Mouse (Mus musculus): ENCODE measurements at regions not wholly inside any gene's neighbourhood (a gene's known extent, or its start where the extent isn't known, plus 50 kb on each side); places are given as distances from the start of the nearest gene placed in this dataset.

GRCm38 (mm10) chr19:15649368-15649767 is 297.8 kb downstream of the Psat1 start:
- no peak for DNase-seq (ENCODE audit: low spot score)

DNA sequence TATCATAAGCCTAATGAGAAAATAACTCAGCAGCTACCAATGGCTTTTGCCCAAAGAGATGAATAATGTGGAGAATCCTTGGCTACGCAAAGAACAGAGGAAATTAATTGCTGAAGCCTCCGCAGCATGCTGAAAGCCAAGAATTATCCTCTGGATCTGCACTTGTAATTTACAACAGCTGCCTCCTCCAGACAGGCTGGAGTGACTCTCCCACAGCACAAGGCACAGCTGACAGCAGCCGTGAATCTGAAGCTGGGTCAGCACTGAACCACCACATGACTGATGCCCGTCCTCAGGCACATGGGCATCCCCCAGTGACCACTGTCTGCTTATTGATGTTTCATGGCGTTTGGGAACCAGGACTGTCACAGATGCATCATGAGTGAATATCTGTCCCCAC is 299.8 kb downstream of the Psat1 start:
- DNase-seq (ENCODE audit: low spot score): no peak

DNA sequence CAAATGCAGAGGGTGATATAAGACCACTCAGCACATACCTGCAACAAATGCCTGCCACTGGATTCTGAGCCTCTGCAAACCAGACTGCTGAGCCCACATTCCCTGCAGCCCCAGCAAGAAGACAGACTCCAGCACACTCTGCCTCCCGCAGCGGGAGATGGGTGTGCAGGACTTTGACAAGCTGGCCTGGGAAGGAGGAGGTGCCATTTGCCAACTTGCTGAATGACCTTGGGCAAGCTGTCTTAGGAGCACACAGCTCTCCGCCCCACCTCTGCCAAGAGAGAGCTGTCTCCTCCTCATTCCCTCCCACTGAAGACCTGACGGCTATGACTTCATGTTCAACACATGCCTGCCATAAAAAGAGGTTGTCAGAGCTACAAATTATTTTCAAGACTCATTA is 302.4 kb downstream of the Psat1 start:
- no peak for DNase-seq (ENCODE audit: low spot score)

DNA sequence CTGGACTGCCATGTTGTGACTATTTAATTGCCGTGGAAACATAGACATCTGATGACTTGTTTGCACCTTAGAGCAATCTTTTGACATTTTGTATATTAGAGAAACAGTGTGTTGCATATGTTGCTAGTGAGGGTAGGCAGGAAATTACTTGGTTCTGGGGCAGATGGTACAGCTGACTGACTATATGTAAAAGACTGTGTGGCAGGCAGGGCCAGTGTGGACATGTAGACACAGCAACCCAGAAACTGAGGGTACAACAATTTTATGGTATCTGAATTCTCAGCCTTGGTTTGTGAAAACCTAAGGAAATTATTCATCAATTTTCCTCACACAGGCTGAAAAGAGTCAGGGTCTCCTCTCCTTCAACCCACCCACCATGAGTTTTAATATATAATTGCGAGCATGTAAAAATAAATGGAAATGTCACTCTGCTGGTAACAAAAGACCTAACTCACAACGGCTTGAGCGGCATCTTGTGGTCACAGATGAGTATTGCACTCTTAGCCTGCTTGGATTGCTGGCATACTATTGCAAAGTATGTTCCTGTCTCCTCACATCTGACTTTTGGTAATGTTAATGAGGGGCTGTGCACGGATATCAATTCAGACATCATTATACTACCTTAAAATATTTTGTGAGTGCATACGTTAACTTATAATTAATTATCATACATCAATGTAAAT is 329.8 kb downstream of the Psat1 start:
- no peak for DNase-seq (ENCODE audit: low spot score)

GRCm38 (mm10) chr19:15614648-15615561 is 332.2 kb downstream of the Psat1 start:
- no peak for DNase-seq (ENCODE audit: low spot score)

GRCm38 (mm10) chr19:15611137-15611758 is 335.9 kb downstream of the Psat1 start:
- no peak for DNase-seq (ENCODE audit: low spot score)

GRCm38 (mm10) chr19:15606440-15606839 is 340.7 kb downstream of the Psat1 start:
- no peak for DNase-seq (ENCODE audit: low spot score)

DNA sequence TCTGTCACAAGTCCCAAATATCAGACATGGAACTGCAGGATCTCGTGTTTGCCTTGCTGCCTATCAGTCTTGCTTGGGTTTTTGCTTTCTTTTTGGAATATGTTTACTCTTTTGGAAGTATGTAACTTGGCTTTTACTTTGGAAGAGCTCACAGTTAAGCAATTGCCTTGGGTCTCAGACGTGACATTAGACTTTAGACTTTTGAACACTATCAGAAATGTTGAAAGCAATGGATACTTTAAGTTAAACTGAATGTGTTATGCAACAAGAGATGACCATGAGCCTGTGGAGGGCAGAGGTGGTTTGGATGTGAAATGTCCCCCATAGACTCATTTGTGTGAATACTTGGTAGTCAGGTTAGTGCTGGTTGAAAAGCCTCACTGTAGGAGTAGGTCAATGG is 354.3 kb downstream of the Psat1 start:
- no peak for DNase-seq (ENCODE audit: low spot score)

DNA sequence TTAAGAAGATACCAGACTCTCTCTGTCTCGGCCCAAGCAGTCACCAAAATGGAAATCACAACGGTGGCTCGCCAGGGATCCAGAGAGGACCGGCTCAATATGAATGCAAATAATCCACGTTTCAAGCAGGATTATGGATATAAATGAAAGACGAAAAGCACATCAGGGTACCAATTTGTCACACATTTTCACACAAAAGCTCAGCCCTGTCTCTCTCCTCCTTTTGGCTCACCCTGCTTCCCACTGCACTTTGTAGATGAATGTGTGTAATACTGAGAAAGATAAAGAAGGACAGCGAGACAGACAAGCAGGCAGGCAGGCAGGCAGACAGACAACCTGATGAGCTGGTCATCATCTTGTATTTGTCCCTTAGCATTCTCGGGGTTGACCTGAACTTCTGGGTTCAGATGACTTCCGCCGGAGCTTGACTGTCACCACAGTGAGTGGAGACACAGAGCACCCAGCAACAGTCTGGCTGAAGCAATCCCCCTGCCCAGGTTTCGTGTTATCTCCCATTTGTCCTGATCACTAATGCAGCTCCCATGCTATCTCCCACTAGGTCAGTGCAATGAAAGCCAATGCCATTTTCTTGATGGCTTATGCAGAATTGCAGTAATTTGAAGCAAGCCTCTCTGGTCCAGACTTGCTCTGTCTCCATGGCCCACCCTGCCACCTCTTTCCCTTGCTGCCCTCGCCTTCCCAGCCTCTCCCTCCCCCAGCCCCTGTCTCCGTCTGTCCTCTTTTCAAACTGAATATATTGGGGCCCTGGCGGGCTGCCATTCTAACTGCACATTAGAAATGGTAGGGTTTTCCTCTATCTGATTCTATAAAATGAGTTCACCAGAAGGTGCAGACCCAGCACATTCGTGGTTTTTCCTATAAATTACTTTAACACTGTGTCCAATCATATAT is 363.1 kb downstream of the Psat1 start:
- DNase-seq (ENCODE audit: low spot score): no peak

- no peak for DNase-seq (ENCODE audit: low spot score)
Observed at GRCm38 (mm10) chr19:15583106-15583781, 363.9 kb downstream of the Psat1 start.

DNA sequence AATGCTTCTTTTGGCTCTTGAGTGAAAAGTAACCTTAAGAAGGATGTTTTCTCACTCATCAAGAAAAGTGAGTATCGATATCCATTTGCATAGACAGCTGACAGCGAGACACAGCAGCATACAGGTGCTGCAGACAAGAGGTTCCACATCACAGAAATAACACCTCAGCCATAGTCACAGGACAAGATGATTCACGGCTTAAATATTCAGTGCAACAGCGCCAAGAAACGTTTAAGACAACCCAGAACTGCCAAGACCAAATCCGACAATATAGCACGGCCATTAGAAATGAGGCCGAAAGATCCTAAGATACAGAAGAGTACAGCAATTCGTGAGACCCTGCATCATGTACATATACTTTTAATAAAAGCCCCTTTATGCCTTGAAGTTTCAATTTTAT is 375.9 kb downstream of the Psat1 start:
- DNase-seq (ENCODE audit: low spot score): no peak

DNA sequence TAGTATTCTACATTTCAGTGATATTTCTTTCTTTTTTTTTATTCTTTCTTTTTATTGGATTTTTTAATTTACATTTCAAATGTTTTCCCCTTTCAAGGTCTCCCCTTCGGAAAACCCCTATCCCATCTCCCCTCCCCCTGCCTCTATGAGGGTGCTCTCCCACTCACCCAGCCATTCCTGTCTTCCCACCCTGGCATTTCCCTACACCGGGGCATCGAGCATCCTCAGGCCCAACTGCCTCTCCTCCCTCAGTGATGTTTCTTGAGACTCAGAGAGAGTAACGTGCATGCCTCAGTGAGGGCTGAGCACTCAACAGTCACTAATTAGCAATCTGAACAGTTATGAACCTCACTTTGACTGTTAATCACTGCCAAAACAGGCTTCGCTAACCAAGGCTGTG is 385.6 kb downstream of the Psat1 start:
- DNase-seq (ENCODE audit: low spot score): no peak

DNA sequence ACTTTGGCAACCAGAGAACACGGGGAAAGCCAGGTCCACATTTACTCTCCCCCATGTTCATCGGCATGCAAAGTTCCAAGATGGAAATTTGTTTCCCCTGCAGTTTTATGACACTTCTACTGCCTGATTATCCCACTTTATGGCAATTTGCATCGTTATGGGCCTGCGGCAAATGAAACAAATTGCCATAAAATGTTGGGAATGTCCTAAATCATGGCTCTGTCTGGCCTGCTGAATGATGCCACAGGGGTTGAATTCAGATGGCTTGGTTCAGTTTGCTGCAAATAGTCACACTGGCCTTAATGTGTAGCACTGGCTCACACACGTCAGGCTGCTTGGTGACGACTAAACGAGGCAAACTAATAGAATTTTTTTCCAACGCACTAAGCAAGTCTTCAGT is 393.2 kb downstream of the Psat1 start:
- DNase-seq (ENCODE audit: low spot score): no peak

DNA sequence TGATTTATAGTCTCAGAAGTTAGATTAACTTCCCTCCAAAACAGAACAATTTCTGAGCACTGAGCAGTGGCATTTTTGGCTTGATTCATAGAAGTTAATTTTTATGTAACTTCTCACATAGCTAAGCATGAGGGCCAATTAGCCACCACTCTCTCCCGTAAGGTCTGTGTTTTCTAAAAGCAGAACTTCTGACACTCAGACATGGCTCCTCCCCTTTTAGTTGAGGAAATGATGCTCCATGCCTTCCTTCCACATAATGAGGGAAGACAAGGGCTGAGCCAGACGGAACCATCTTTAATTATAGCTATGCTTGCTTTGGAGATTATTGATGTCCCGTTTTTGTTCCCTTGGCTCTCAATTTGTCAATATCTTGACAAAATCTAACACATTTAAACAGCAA is 429.3 kb downstream of the Psat1 start:
- DNase-seq (ENCODE audit: low spot score): no peak

DNA sequence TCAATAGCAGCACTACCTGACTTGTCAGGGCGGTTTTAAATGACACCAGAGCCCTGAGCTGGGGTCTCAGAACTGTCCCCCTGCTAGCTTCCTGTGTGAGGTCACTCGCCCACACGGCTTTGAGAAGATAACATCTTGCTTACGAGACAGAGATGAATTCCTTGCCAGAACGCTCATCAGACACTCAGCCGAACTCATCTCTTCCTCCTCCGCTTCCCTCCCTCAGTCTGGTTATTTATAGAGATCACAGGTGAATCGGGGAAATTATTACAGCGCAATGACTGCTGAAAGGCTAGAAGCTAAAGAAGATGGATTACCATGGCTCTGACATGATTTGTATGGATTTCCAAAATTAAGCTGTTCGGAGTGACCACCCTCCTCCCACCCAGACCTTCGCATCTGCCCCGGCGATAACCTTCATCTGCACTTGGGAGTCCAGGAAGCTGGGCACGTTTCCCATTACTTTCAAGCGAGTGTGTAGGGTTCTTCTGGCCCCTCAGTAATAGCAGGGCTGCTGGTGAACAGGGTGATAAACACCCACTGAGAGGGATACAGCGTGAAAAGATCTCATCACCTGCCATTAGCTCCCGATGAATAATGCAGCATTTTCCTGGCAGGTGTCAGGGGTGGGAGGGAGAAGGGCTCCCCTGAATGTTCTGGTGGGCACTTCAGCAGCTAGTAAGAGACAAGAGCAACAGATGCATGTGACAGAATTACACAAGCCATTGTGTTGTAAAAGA is 430.4 kb downstream of the Psat1 start:
- DNase-seq (ENCODE audit: low spot score): no peak

- DNase-seq (ENCODE audit: low spot score): no peak
Observed at GRCm38 (mm10) chr19:15513197-15513596, 433.9 kb downstream of the Psat1 start.

DNA sequence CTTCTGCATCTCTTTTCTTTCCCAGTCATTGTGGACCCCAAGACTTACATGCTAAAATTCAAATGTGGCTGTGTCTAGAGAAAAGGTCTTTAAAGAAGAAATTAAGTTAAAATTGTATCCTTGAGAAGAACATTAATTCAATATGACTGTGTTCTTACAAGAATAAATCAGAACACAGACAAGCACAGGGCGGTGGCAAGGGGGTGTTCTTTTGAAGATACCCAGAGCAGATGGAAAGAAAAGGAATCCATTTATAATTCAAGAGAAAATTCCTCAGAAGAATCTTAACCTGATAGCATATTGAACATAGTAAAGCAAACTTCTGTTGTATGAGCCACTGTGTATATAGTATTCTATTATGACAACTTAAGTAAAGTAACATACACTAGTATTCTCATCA is 436.7 kb downstream of the Psat1 start:
- DNase-seq (ENCODE audit: low spot score): no peak

DNA sequence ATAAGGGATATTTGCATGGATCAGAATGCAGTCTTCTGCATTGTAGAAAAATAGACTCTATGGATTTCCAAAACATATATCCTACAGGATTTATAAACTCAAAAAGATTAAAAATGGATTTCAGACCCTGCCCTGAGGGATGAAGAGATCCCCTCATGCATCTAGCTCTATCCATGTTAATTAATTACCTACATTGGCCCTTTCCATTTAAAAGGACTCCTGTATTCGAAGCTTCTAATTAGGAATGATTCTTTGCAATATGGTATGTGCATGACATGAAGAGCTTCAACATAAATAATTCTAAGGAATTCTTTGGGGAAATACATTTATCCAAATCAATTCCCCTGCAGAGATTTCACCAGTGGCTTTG is 444.2 kb downstream of the Psat1 start:
- DNase-seq (ENCODE audit: low spot score): no peak

DNA sequence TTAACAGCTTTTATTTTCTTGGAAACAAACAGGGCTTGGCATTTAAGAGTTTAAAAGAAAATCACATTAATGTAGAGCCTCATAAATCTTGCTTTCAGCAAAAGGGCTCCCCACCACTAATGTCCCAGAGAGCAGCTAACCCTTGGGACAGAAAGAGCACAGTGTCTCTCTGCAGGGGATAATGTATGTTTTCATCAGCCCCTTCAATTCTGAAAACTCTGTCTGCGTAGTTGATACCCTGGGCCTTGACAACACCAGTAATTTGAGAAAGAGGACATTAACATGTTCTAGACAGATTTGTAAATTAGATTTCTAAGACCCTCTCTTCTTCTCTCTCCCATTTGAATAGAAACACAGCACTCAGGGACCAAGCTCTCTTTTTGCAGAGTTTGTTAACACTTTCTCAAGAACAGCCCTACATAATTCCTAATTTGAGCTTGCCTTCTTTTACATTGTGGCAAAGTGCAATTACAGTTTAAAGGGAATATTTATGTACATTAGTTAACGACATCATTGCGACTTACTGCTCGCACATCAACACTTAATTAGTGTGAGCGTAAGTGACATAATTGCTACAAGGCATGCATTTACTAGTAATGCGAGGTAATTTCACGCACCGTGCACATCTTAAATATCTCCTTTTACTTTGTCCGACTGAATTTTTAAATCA is 444.7 kb downstream of the Psat1 start:
- DNase-seq (ENCODE audit: low spot score): no peak

- DNase-seq (ENCODE audit: low spot score): no peak
Observed at GRCm38 (mm10) chr19:15495532-15495931, 451.6 kb downstream of the Psat1 start.

Measured in urinary bladder, adult 2 months (tissue).